Mouse (Mus musculus): ENCODE results near the gene Adcy10. TPM values are rescaled to one million over a fixed set of nuclear protein-coding genes. Genes with fewer than 3 reads are reported as not detected.

Adcy10 gene
- polyA plus RNA-seq, 1 experiment from 2014 or later = 0.03 TPM

GRCm38 (mm10) chr1:165586366-165586765 lies 101.4 kb downstream of the Adcy10 start:
- no peak overlapping the region for H3K4me3 ChIP-seq
- no peak for ATAC-seq (ENCODE audit: extremely low read depth, insufficient number of reproducible peaks, low FRiP score, low TSS enrichment)
- no peaks in the 10 kb centered on the region for H3K9me3 ChIP-seq
- H3K27ac ChIP-seq (replicated peaks) = no peak overlapping the region
- peaks cover 55% of the 10 kb centered on the region for H3K4me1 ChIP-seq
- H3K9ac ChIP-seq = no peak overlapping the region
- no peak overlapping the region for H3K4me2 ChIP-seq
- peaks cover 5% of the 10 kb centered on the region for H3K36me3 ChIP-seq
- no peaks in the 10 kb centered on the region for H3K27me3 ChIP-seq (replicated peaks)
- 52% methylated on average over 1 of the region's 1 CpGs for WGBS

GRCm38 (mm10) chr1:165587845-165588244 lies 102.9 kb downstream of the Adcy10 start:
- H3K36me3 ChIP-seq = peaks cover 19% of the 10 kb centered on the region
- no peak overlapping the region for H3K9ac ChIP-seq
- WGBS = 26% methylated on average over 8 of the region's 8 CpGs
- peak overlapping the region; percentile 71 for H3K27ac ChIP-seq (replicated peaks)
- no peaks in the 10 kb centered on the region for H3K9me3 ChIP-seq
- no peaks in the 10 kb centered on the region for H3K27me3 ChIP-seq (replicated peaks)
- peaks cover 67% of the 10 kb centered on the region for H3K4me1 ChIP-seq
- H3K4me2 ChIP-seq = no peak overlapping the region
- ATAC-seq (ENCODE audit: extremely low read depth, insufficient number of reproducible peaks, low FRiP score, low TSS enrichment) = no peak
- H3K4me3 ChIP-seq = no peak overlapping the region

GRCm38 (mm10) chr1:165589280-165590048 lies 104.5 kb downstream of the Adcy10 start:
- no peaks in the 10 kb centered on the region for H3K9me3 ChIP-seq
- peaks cover 35% of the 10 kb centered on the region for H3K36me3 ChIP-seq
- no peak overlapping the region for H3K4me3 ChIP-seq
- H3K27ac ChIP-seq (replicated peaks) = peak overlapping the region; percentile 71
- H3K4me1 ChIP-seq = peaks cover 69% of the 10 kb centered on the region
- peak overlapping the region; percentile 53 for H3K9ac ChIP-seq
- H3K4me2 ChIP-seq = peak overlapping the region; percentile 10
- no peaks in the 10 kb centered on the region for H3K27me3 ChIP-seq (replicated peaks)
- ATAC-seq (ENCODE audit: extremely low read depth, insufficient number of reproducible peaks, low FRiP score, low TSS enrichment) = no peak
- 27% methylated on average over 10 of the region's 10 CpGs for WGBS

- peaks cover 61% of the 10 kb centered on the region for H3K4me1 ChIP-seq
- H3K9ac ChIP-seq = no peak overlapping the region
- 39% methylated on average over 8 of the region's 8 CpGs for WGBS
- H3K4me3 ChIP-seq = no peak overlapping the region
- H3K27ac ChIP-seq (replicated peaks) = peak overlapping the region; percentile 71
- H3K9me3 ChIP-seq = no peaks in the 10 kb centered on the region
- H3K27me3 ChIP-seq (replicated peaks) = no peaks in the 10 kb centered on the region
- H3K36me3 ChIP-seq = peaks cover 48% of the 10 kb centered on the region
- H3K4me2 ChIP-seq = no peak overlapping the region
- no peak for ATAC-seq (ENCODE audit: extremely low read depth, insufficient number of reproducible peaks, low FRiP score, low TSS enrichment)
Observed at GRCm38 (mm10) chr1:165590760-165591159, 105.8 kb downstream of the Adcy10 start.

- H3K9me3 ChIP-seq = no peaks in the 10 kb centered on the region
- peaks cover 64% of the 10 kb centered on the region for H3K36me3 ChIP-seq
- peaks cover 52% of the 10 kb centered on the region for H3K4me1 ChIP-seq
- H3K4me2 ChIP-seq = no peak overlapping the region
- peak overlapping the region; percentile 48 for H3K27ac ChIP-seq (replicated peaks)
- WGBS = 57% methylated on average over 14 of the region's 14 CpGs
- H3K9ac ChIP-seq = no peak overlapping the region
- no peaks in the 10 kb centered on the region for H3K27me3 ChIP-seq (replicated peaks)
- H3K4me3 ChIP-seq = no peak overlapping the region
- no peak for ATAC-seq (ENCODE audit: extremely low read depth, insufficient number of reproducible peaks, low FRiP score, low TSS enrichment)
Observed at GRCm38 (mm10) chr1:165592295-165593082, 107.5 kb downstream of the Adcy10 start.

- peaks cover 29% of the 10 kb centered on the region for H3K4me1 ChIP-seq
- no peak overlapping the region for H3K27ac ChIP-seq (replicated peaks)
- H3K36me3 ChIP-seq = peaks cover 86% of the 10 kb centered on the region
- WGBS = 73% methylated on average over 15 of the region's 15 CpGs
- no peak overlapping the region for H3K9ac ChIP-seq
- no peak overlapping the region for H3K4me2 ChIP-seq
- H3K27me3 ChIP-seq (replicated peaks) = no peaks in the 10 kb centered on the region
- ATAC-seq (ENCODE audit: extremely low read depth, insufficient number of reproducible peaks, low FRiP score, low TSS enrichment) = no peak
- no peak overlapping the region for H3K4me3 ChIP-seq
- no peaks in the 10 kb centered on the region for H3K9me3 ChIP-seq
Observed at GRCm38 (mm10) chr1:165594699-165595421, 109.9 kb downstream of the Adcy10 start.

- H3K36me3 ChIP-seq = peaks cover 89% of the 10 kb centered on the region
- no peak overlapping the region for H3K27ac ChIP-seq (replicated peaks)
- H3K4me3 ChIP-seq = no peak overlapping the region
- 74% methylated on average over 10 of the region's 10 CpGs for WGBS
- no peak for ATAC-seq (ENCODE audit: extremely low read depth, insufficient number of reproducible peaks, low FRiP score, low TSS enrichment)
- no peak overlapping the region for H3K9ac ChIP-seq
- no peaks in the 10 kb centered on the region for H3K9me3 ChIP-seq
- no peaks in the 10 kb centered on the region for H3K27me3 ChIP-seq (replicated peaks)
- H3K4me2 ChIP-seq = no peak overlapping the region
- H3K4me1 ChIP-seq = peaks cover 15% of the 10 kb centered on the region
Observed at GRCm38 (mm10) chr1:165601775-165602280, 116.8 kb downstream of the Adcy10 start.

GRCm38 (mm10) chr1:165603218-165603617 lies 118.2 kb downstream of the Adcy10 start:
- Histone ChIP-seq H3K27ac (replicated peaks) (no peak overlapping the region), H3K9ac (no peak overlapping the region), H3K4me2 (no peak overlapping the region), H3K4me1 (peaks cover 24% of the 10 kb centered on the region), H3K4me3 (no peak overlapping the region), H3K9me3 (no peaks in the 10 kb centered on the region), H3K36me3 (peaks cover 90% of the 10 kb centered on the region), H3K27me3 (replicated peaks) (no peaks in the 10 kb centered on the region)
- no peak for ATAC-seq (ENCODE audit: extremely low read depth, insufficient number of reproducible peaks, low FRiP score, low TSS enrichment)
- 85% methylated on average over 14 of the region's 14 CpGs for whole genome bisulfite sequencing

GRCm38 (mm10) chr1:165604203-165604602 lies 119.2 kb downstream of the Adcy10 start:
- no peak for ATAC-seq (ENCODE audit: extremely low read depth, insufficient number of reproducible peaks, low FRiP score, low TSS enrichment)
- H3K27me3 ChIP-seq (replicated peaks) = no peaks in the 10 kb centered on the region
- no peak overlapping the region for H3K4me2 ChIP-seq
- peaks cover 84% of the 10 kb centered on the region for H3K36me3 ChIP-seq
- H3K4me1 ChIP-seq = peaks cover 24% of the 10 kb centered on the region
- 51% methylated on average over 8 of the region's 8 CpGs for WGBS
- no peak overlapping the region for H3K4me3 ChIP-seq
- H3K27ac ChIP-seq (replicated peaks) = no peak overlapping the region
- H3K9me3 ChIP-seq = no peaks in the 10 kb centered on the region
- H3K9ac ChIP-seq = no peak overlapping the region

- Histone ChIP-seq H3K27ac (replicated peaks) (no peak overlapping the region), H3K9ac (no peak overlapping the region), H3K36me3 (peaks cover 78% of the 10 kb centered on the region), H3K4me2 (no peak overlapping the region), H3K4me1 (peaks cover 31% of the 10 kb centered on the region), H3K27me3 (replicated peaks) (no peaks in the 10 kb centered on the region), H3K9me3 (no peaks in the 10 kb centered on the region), H3K4me3 (no peak overlapping the region)
- ATAC-seq (ENCODE audit: extremely low read depth, insufficient number of reproducible peaks, low FRiP score, low TSS enrichment) = no peak
- WGBS = 74% methylated on average over 3 of the region's 3 CpGs
Observed at GRCm38 (mm10) chr1:165605108-165605507, 120.1 kb downstream of the Adcy10 start.

GRCm38 (mm10) chr1:165605774-165606173 lies 120.8 kb downstream of the Adcy10 start:
- WGBS = 72% methylated on average over 6 of the region's 6 CpGs
- no peak for ATAC-seq (ENCODE audit: extremely low read depth, insufficient number of reproducible peaks, low FRiP score, low TSS enrichment)
- H3K36me3 ChIP-seq = peaks cover 77% of the 10 kb centered on the region

More at GRCm38 (mm10) chr1:165605774-165606173, 120.8 kb downstream of the Adcy10 start:
- no peak overlapping the region for H3K4me3 ChIP-seq
- no peaks in the 10 kb centered on the region for H3K9me3 ChIP-seq
- no peak overlapping the region for H3K27ac ChIP-seq (replicated peaks)
- no peak overlapping the region for H3K4me2 ChIP-seq
- no peak overlapping the region for H3K9ac ChIP-seq
- no peaks in the 10 kb centered on the region for H3K27me3 ChIP-seq (replicated peaks)
- peaks cover 38% of the 10 kb centered on the region for H3K4me1 ChIP-seq
